Mouse (Mus musculus): ENCODE results near the gene Slc10a1. TPM values are rescaled to one million over a fixed set of nuclear protein-coding genes. Genes with fewer than 3 reads are reported as not detected.

Slc10a1 gene
- polyA plus RNA-seq (2011; ENCODE audit: insufficient read length, low read depth, missing spikeins) = not detected in 2 replicates

- Histone ChIP-seq H3K4me1 (ENCODE audit: control insufficient read depth, insufficient read depth, low read length) (no peaks in the 10 kb centered on the region), H3K4me3 (ENCODE audit: insufficient read depth, low read length) (no peak within 1 kb of the TSS), H3K27ac (ENCODE audit: insufficient read depth, low read length) (no peak within 1 kb of the TSS)
- TF ChIP-seq CTCF (IDR thresholded peaks at IDR 0.05; ENCODE audit: borderline replicate concordance, insufficient read depth, low read length) (no peak), POLR2A (IDR thresholded peaks at IDR 0.05; ENCODE audit: low read depth, low read length) (no peak)
Measured at GRCm38 (mm10) chr12:80968605-80969004, at the start of gene Slc10a1. Gene Slc10a1 (minus strand): TSS chr12:80968705.

- H3K4me3 ChIP-seq (ENCODE audit: insufficient read depth, low read length) = no peak overlapping the region
- no peaks in the 10 kb centered on the region for H3K4me1 ChIP-seq (ENCODE audit: control insufficient read depth, insufficient read depth, low read length)
- no peak overlapping the region for H3K27ac ChIP-seq (ENCODE audit: insufficient read depth, low read length)
- TF ChIP-seq CTCF (IDR thresholded peaks at IDR 0.05; ENCODE audit: borderline replicate concordance, insufficient read depth, low read length) (no peak), POLR2A (IDR thresholded peaks at IDR 0.05; ENCODE audit: low read depth, low read length) (no peak)
Measured at GRCm38 (mm10) chr12:81017624-81018023, 49.1 kb upstream of the Slc10a1 start.

GRCm38 (mm10) chr12:81013496-81013895 lies 45.0 kb upstream of the Slc10a1 start:
- TF ChIP-seq CTCF (IDR thresholded peaks at IDR 0.05; ENCODE audit: borderline replicate concordance, insufficient read depth, low read length) (no peak), POLR2A (IDR thresholded peaks at IDR 0.05; ENCODE audit: low read depth, low read length) (no peak)
- H3K4me3 ChIP-seq (ENCODE audit: insufficient read depth, low read length) = no peak overlapping the region
- H3K27ac ChIP-seq (ENCODE audit: insufficient read depth, low read length) = no peak overlapping the region
- H3K4me1 ChIP-seq (ENCODE audit: control insufficient read depth, insufficient read depth, low read length) = no peaks in the 10 kb centered on the region

GRCm38 (mm10) chr12:81011994-81012393 lies 43.5 kb upstream of the Slc10a1 start:
- no peak for TF ChIP-seq POLR2A (IDR thresholded peaks at IDR 0.05; ENCODE audit: low read depth, low read length)
- no peak for TF ChIP-seq CTCF (IDR thresholded peaks at IDR 0.05; ENCODE audit: borderline replicate concordance, insufficient read depth, low read length)

GRCm38 (mm10) chr12:81009813-81010212 lies 41.3 kb upstream of the Slc10a1 start:
- Histone ChIP-seq H3K4me3 (ENCODE audit: insufficient read depth, low read length) (no peak overlapping the region), H3K27ac (ENCODE audit: insufficient read depth, low read length) (no peak overlapping the region), H3K4me1 (ENCODE audit: control insufficient read depth, insufficient read depth, low read length) (no peaks in the 10 kb centered on the region)
- TF ChIP-seq POLR2A (IDR thresholded peaks at IDR 0.05; ENCODE audit: low read depth, low read length) (no peak), CTCF (IDR thresholded peaks at IDR 0.05; ENCODE audit: borderline replicate concordance, insufficient read depth, low read length) (no peak)

More at GRCm38 (mm10) chr12:81011994-81012393, 43.5 kb upstream of the Slc10a1 start:
- H3K27ac ChIP-seq (ENCODE audit: insufficient read depth, low read length) = no peak overlapping the region
- H3K4me1 ChIP-seq (ENCODE audit: control insufficient read depth, insufficient read depth, low read length) = no peaks in the 10 kb centered on the region
- no peak overlapping the region for H3K4me3 ChIP-seq (ENCODE audit: insufficient read depth, low read length)

- TF ChIP-seq POLR2A (IDR thresholded peaks at IDR 0.05; ENCODE audit: low read depth, low read length) = no peak
- TF ChIP-seq CTCF (IDR thresholded peaks at IDR 0.05; ENCODE audit: borderline replicate concordance, insufficient read depth, low read length) = no peak
- Histone ChIP-seq H3K4me3 (ENCODE audit: insufficient read depth, low read length) (no peak overlapping the region), H3K4me1 (ENCODE audit: control insufficient read depth, insufficient read depth, low read length) (no peaks in the 10 kb centered on the region), H3K27ac (ENCODE audit: insufficient read depth, low read length) (no peak overlapping the region)
Measured at GRCm38 (mm10) chr12:81002841-81003635, 34.5 kb upstream of the Slc10a1 start.

GRCm38 (mm10) chr12:81000924-81001323 lies 32.4 kb upstream of the Slc10a1 start:
- no peak for TF ChIP-seq CTCF (IDR thresholded peaks at IDR 0.05; ENCODE audit: borderline replicate concordance, insufficient read depth, low read length)
- TF ChIP-seq POLR2A (IDR thresholded peaks at IDR 0.05; ENCODE audit: low read depth, low read length) = no peak
- H3K27ac ChIP-seq (ENCODE audit: insufficient read depth, low read length) = no peak overlapping the region
- no peaks in the 10 kb centered on the region for H3K4me1 ChIP-seq (ENCODE audit: control insufficient read depth, insufficient read depth, low read length)
- H3K4me3 ChIP-seq (ENCODE audit: insufficient read depth, low read length) = no peak overlapping the region

- H3K4me3 ChIP-seq (ENCODE audit: insufficient read depth, low read length) = no peak overlapping the region
- no peak overlapping the region for H3K27ac ChIP-seq (ENCODE audit: insufficient read depth, low read length)
- TF ChIP-seq CTCF (IDR thresholded peaks at IDR 0.05; ENCODE audit: borderline replicate concordance, insufficient read depth, low read length) = no peak
- TF ChIP-seq POLR2A (IDR thresholded peaks at IDR 0.05; ENCODE audit: low read depth, low read length) = no peak
- H3K4me1 ChIP-seq (ENCODE audit: control insufficient read depth, insufficient read depth, low read length) = no peaks in the 10 kb centered on the region
Measured at GRCm38 (mm10) chr12:80998528-80999221, 30.2 kb upstream of the Slc10a1 start.

- Histone ChIP-seq H3K4me1 (ENCODE audit: control insufficient read depth, insufficient read depth, low read length) (no peaks in the 10 kb centered on the region), H3K27ac (ENCODE audit: insufficient read depth, low read length) (no peak overlapping the region), H3K4me3 (ENCODE audit: insufficient read depth, low read length) (no peak overlapping the region)
- TF ChIP-seq POLR2A (IDR thresholded peaks at IDR 0.05; ENCODE audit: low read depth, low read length) = no peak
- TF ChIP-seq CTCF (IDR thresholded peaks at IDR 0.05; ENCODE audit: borderline replicate concordance, insufficient read depth, low read length) = no peak
Measured at GRCm38 (mm10) chr12:80997652-80998051, 29.1 kb upstream of the Slc10a1 start.

- TF ChIP-seq POLR2A (IDR thresholded peaks at IDR 0.05; ENCODE audit: low read depth, low read length) = no peak
- TF ChIP-seq CTCF (IDR thresholded peaks at IDR 0.05; ENCODE audit: borderline replicate concordance, insufficient read depth, low read length) = no peak
- Histone ChIP-seq H3K4me3 (ENCODE audit: insufficient read depth, low read length) (no peak overlapping the region), H3K27ac (ENCODE audit: insufficient read depth, low read length) (no peak overlapping the region), H3K4me1 (ENCODE audit: control insufficient read depth, insufficient read depth, low read length) (no peaks in the 10 kb centered on the region)
Measured at GRCm38 (mm10) chr12:80995326-80995725, 26.8 kb upstream of the Slc10a1 start.

Measured in embryonic fibroblast, embryonic 13.5 days (primary cell).